Mouse (Mus musculus): ENCODE measurements around the gene Abr.

Gene Abr

GRCm38 (mm10) chr11:76410826-76411225, 211.3 kb downstream of the Abr start:
- peak; percentile 12 to 37 for DNase-seq (ENCODE audit: low spot score in 2 of 2)

- peak; percentile 94 to 97 for DNase-seq (ENCODE audit: low spot score in 2 of 2)
Measured at GRCm38 (mm10) chr11:76406702-76407583, 215.2 kb downstream of the Abr start, which contains the start of gene Timm22. Gene Timm22 (plus strand): TSS chr11:76406952.

- DNase-seq (ENCODE audit: low spot score in 2 of 2), result no peak
Measured at GRCm38 (mm10) chr11:76405626-76406264, 216.4 kb downstream of the Abr start.

- no peak for DNase-seq (ENCODE audit: low spot score in 2 of 2)
Measured at GRCm38 (mm10) chr11:76405113-76405512, 217.0 kb downstream of the Abr start.

GRCm38 (mm10) chr11:76401398-76401797, 220.7 kb downstream of the Abr start:
- DNase-seq (ENCODE audit: low spot score in 2 of 2), result no peak

GRCm38 (mm10) chr11:76399587-76400330, 222.4 kb downstream of the Abr start:
- DNase-seq (ENCODE audit: low spot score in 2 of 2), result peak; percentile 34 to 54

GRCm38 (mm10) chr11:76398798-76399586, 223.1 kb downstream of the Abr start, which contains the start of gene Nxn:
Gene Nxn (minus strand): TSS chr11:76399140.
- peak; percentile 94 to 96 for DNase-seq (ENCODE audit: low spot score in 2 of 2)

GRCm38 (mm10) chr11:76398312-76398797, 223.8 kb downstream of the Abr start:
- DNase-seq (ENCODE audit: low spot score in 2 of 2), result peak in 1 of 2 experiments; percentile 48

- DNase-seq (ENCODE audit: low spot score in 2 of 2), result peak in 1 of 2 experiments; percentile 35
Measured at GRCm38 (mm10) chr11:76397650-76398311, 224.3 kb downstream of the Abr start.

- DNase-seq (ENCODE audit: low spot score in 2 of 2), result no peak
Measured at GRCm38 (mm10) chr11:76392996-76393395, 229.1 kb downstream of the Abr start.

- no peak for DNase-seq (ENCODE audit: low spot score in 2 of 2)
Measured at GRCm38 (mm10) chr11:76392532-76392931, 229.6 kb downstream of the Abr start.

GRCm38 (mm10) chr11:76388711-76389110, 233.4 kb downstream of the Abr start:
- no peak for DNase-seq (ENCODE audit: low spot score in 2 of 2)

- no peak for DNase-seq (ENCODE audit: low spot score in 2 of 2)
Measured at GRCm38 (mm10) chr11:76387097-76387496, 235.0 kb downstream of the Abr start.

GRCm38 (mm10) chr11:76385746-76386145, 236.4 kb downstream of the Abr start:
- DNase-seq (ENCODE audit: low spot score in 2 of 2), result no peak

GRCm38 (mm10) chr11:76385017-76385416, 237.1 kb downstream of the Abr start:
- no peak for DNase-seq (ENCODE audit: low spot score in 2 of 2)

GRCm38 (mm10) chr11:76384307-76384706, 237.8 kb downstream of the Abr start:
- no peak for DNase-seq (ENCODE audit: low spot score in 2 of 2)

- no peak for DNase-seq (ENCODE audit: low spot score in 2 of 2)
Measured at GRCm38 (mm10) chr11:76382711-76383324, 239.3 kb downstream of the Abr start.

GRCm38 (mm10) chr11:76381201-76381885, 240.8 kb downstream of the Abr start:
- DNase-seq (ENCODE audit: low spot score in 2 of 2), result no peak

- no peak for DNase-seq (ENCODE audit: low spot score in 2 of 2)
Measured at GRCm38 (mm10) chr11:76379921-76380544, 242.1 kb downstream of the Abr start.
